Mouse (Mus musculus) hindbrain, postnatal 0 days (tissue): ENCODE measurements around the gene Lyl1. TPM values are rescaled to one million over a fixed set of nuclear protein-coding genes. Genes with fewer than 3 reads are reported as not detected.

Experiments
- ATAC-seq: fragments of 200-750 bp; cut with Nextera tagmentation; 2 replicates; pipeline ENCODE4 v1.8.0; 2017; ENCODE audit warnings: mild to moderate bottlenecking, moderate TSS enrichment, moderate library complexity
- DNase-seq: peaks from one replicate; pipeline ENCODE4 v3.0.0-alpha.2; 2015; ENCODE audit warnings: low spot score
- H3K27ac ChIP-seq: fragments of 300-500 bp; sonication (generic); 2 replicates; pipeline ENCODE4 v1.5.1; 2014; ENCODE audit warnings: mild to moderate bottlenecking
- H3K27me3 ChIP-seq: fragments of 300-500 bp; sonication (generic); 2 replicates; pipeline ENCODE4 v1.6.1; 2014; ENCODE audit warnings: low read length, mixed read lengths; ENCODE audit not compliant: insufficient read depth
- H3K36me3 ChIP-seq: fragments of 300-500 bp; sonication (generic); 2 replicates; pipeline ENCODE4 v1.6.1; 2014; ENCODE audit warnings: low read length, mixed read lengths; ENCODE audit not compliant: insufficient read depth
- H3K4me1 ChIP-seq: fragments of 300-500 bp; sonication (generic); 2 replicates; pipeline ENCODE4 v1.6.1; 2014; ENCODE audit warnings: antibody characterized with exemption, low read length, mixed read lengths; ENCODE audit not compliant: insufficient read depth
- H3K4me2 ChIP-seq: fragments of 300-500 bp; sonication (generic); 2 replicates; pipeline ENCODE4 v1.6.1; 2014; ENCODE audit warnings: low read depth, mild to moderate bottlenecking, low read length, moderate library complexity, mixed read lengths
- H3K4me3 ChIP-seq: fragments of 300-500 bp; sonication (generic); 2 replicates; pipeline ENCODE4 v1.5.1; 2014; ENCODE audit warnings: low read length
- H3K9ac ChIP-seq: fragments of 300-500 bp; sonication (generic); replicated peaks from 2 replicates; pipeline ENCODE4 v1.6.1; 2014; ENCODE audit warnings: mild to moderate bottlenecking, low read length, moderate library complexity, mixed read lengths
- H3K9me3 ChIP-seq: fragments of 300-500 bp; sonication (generic); 2 replicates; pipeline ENCODE4 v1.6.1; 2016; ENCODE audit warnings: low read length, mixed read lengths
- CTCF ChIP-seq: IDR thresholded peaks from 2 replicates; pipeline ENCODE4 v1.5.1; 2016; ENCODE audit warnings: antibody characterized with exemption, control low read depth, low read depth
- WGBS: fragments of 180-500 bp; shearing (Covaris S2); extraction: QIAGEN DNeasy Blood & Tissue Kit; methylation state at CpG from one replicate; pipeline ENCODE4 v1.1.7; 2014; 5-methylcytosine and 5-hydroxymethylcytosine counted together
- polyA plus RNA-seq: library from polyadenylated mRNA; unstranded; fragments of >200 nt; fragmentation: Nextera tagmentation; extraction: Ambion mirVana; gene quantifications from 2 replicates; pipeline ENCODE4 v1.2.1, GENCODE M21; 2015
- total RNA-seq: library from RNA; depleted of rRNA; stranded (reverse); fragments of >200 nt; gene quantifications from 2 replicates; pipeline ENCODE4 v1.2.3, GENCODE M21; 2014

Lyl1 gene
- total and polyA plus RNA-seq, 2 experiments from 2014 or later, result 1.7 to 2.0 TPM

DNA sequence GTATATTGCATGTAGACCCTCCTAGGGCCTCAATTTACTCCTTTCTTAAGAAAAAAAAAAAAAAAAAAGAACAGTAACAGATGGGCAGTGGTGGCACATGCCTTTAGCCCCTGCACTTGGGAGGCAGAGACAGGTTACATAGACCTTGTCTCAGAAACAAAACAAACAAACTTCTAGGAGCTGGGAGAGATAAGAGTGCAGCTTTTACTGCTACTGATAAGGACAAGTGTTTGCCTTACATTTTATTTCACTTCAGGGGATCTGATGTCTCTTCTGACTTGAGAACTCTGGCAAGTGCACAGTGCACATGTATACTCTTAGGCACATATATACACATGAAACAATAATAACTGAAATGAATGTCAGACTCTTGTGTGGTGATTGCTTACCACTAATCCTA, 44.1 kb upstream of the Lyl1 start:
- H3K4me3 ChIP-seq, result no peak overlapping the region
- no peaks in the 10 kb centered on the region for H3K36me3 ChIP-seq
- no peak for TF ChIP-seq CTCF
- peak overlapping the region; percentile 76; the same call in 1 of the 2 replicates for H3K27ac ChIP-seq
- H3K4me2 ChIP-seq, result peak overlapping the region; percentile 53; the same call in 1 of the 2 replicates
- ATAC-seq (no peak), DNase-seq (no peak)
- no peaks in the 10 kb centered on the region for H3K9me3 ChIP-seq
- H3K4me1 ChIP-seq, result peaks cover 6% of the 10 kb centered on the region; the same call in 1 of the 2 replicates
- no peaks in the 10 kb centered on the region for H3K27me3 ChIP-seq
- H3K9ac ChIP-seq, result no peak overlapping the region

DNA sequence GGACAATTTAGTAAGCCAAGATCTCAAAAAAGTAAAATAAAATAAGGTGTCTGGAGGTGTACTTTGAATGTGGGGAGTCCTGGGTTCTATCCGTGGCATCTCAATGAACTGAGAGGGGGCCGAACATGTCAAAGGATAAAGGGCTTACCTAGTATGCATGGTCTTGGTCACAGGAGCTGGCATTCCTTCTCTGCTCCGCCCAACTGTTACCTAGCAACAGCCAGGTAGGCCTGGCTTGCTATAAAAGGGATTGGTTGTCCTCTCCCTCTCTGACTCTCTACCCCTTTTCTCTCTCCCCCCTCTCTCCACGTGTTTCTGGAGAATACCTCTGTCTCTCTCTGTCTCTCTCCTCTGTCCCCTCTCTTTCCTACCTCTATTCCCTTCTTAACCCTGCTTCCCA, 43.6 kb upstream of the Lyl1 start:
- no peak overlapping the region for H3K9ac ChIP-seq
- TF ChIP-seq CTCF, result no peak
- no peak overlapping the region for H3K4me2 ChIP-seq
- H3K36me3 ChIP-seq, result no peaks in the 10 kb centered on the region
- no peaks in the 10 kb centered on the region for H3K9me3 ChIP-seq
- ATAC-seq, result no peak
- H3K4me1 ChIP-seq, result peaks cover 6% of the 10 kb centered on the region; the same call in 1 of the 2 replicates
- no peak overlapping the region for H3K27ac ChIP-seq
- no peaks in the 10 kb centered on the region for H3K27me3 ChIP-seq
- no peak overlapping the region for H3K4me3 ChIP-seq
- 59% methylated on average over 4 of the region's 4 CpGs for WGBS
- DNase-seq, result no peak

DNA sequence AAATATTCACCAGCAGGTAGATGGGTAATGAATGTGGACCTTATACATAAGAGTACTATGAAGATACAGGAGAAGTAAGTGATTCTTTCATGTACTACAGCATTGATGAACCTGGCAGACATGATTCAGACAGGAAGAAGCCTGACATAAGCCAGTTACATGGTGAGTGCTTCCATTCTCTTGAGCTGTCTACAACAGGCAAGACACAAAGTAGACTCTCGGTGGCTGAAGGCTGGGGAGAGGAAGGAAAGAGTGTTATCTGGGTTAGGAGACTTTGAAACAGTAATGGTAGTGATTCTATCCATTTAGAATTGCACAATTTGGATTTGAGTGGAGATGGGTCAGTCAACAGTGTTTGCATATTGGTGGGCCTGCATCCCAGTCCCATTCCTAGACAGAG, 42.3 kb upstream of the Lyl1 start:
- Histone ChIP-seq H3K4me2 (no peak overlapping the region), H3K4me3 (no peak overlapping the region), H3K27ac (no peak overlapping the region), H3K4me1 (peaks cover 6% of the 10 kb centered on the region), H3K36me3 (no peaks in the 10 kb centered on the region), H3K27me3 (no peaks in the 10 kb centered on the region), H3K9ac (no peak overlapping the region), H3K9me3 (no peaks in the 10 kb centered on the region)
- DNase-seq (no peak), ATAC-seq (no peak)
- no peak for TF ChIP-seq CTCF
- 64% methylated on average over 1 of the region's 1 CpGs for WGBS

DNA sequence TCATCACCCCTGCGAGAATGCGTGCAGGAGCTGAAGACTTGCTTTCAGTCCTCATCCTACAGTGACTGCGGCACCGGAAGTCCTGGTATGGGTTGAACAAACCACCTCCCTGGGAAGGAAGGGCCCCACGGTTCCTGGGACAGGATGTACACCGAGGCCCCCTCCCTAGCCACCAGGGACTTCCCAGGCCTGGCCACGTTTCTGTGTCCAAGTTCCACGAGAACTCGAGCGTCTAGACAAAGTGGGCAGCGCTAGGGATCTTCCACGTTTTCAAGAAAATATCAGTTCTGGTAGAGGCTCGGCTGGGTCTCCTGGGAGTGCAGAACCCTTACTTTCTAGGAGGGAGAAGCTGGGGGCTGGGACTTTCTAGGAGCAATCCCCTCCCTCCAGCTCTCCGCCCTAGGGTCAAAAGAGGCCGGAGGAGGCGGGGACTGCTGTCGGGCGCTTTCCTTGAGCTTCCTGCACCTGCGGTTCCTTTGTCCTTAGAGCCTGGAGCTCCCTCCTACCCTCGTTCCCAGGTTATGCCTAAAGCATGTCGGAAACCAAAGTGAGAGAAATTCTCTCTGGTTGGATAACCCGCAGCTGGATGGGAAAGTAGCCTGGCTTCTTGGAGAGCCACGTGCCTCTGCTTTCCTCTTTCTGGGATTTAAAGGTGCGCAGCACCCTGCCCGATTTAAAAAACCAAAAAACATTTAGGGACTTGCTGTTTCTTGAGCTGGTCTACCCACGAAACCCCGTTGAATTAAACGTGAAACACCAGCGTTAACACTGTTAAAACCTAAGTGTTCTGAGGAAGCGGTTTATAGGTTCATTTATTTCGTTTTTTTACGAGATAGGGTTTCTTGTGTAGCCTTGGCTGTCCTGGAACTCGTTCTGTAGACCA, 41.1 kb upstream of the Lyl1 start:
- peak overlapping the region; percentile 67 for H3K4me3 ChIP-seq
- peak overlapping the region; percentile 85; the same call in 1 of the 2 replicates for H3K27ac ChIP-seq
- H3K36me3 ChIP-seq, result no peaks in the 10 kb centered on the region
- peaks cover 6% of the 10 kb centered on the region for H3K4me1 ChIP-seq
- no peaks in the 10 kb centered on the region for H3K9me3 ChIP-seq
- no peak for TF ChIP-seq CTCF
- no peaks in the 10 kb centered on the region for H3K27me3 ChIP-seq
- ATAC-seq, result no peak
- peak overlapping the region; percentile 67; the same call in 1 of the 2 replicates for H3K9ac ChIP-seq
- peak; percentile 28 for DNase-seq
- peak overlapping the region; percentile 67 for H3K4me2 ChIP-seq
- WGBS, result 6% methylated on average over 33 of the region's 33 CpGs

DNA sequence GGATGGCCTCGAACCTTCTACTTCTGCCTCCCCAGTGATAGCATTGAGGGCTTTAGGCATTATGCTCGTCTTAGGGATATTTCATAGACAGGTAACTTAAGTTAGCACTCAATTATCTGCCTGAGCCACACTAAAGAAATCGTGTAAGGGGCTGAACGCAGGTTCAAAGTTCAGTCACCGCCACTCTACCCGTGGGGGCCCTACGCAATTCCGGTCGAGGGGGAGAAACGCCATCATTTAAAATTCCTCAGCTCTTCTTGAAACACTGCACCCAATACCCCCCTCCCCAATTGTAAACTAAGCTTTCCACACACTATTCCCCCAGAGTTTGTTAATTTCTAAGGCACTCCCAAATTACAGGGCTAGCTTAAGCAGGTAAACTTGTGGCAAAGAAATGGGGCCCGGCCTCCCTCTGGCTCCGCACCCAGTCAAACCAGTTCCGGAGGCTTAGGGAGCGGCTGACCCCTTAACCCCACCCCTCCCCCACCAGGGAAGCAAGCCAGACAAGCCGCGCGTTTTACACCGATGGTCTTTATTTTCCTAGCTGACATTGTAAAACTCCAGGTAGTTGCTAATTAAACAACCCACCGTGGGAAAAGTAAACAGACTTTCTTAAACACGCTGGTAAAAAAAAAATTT, 40.3 kb upstream of the Lyl1 start:
- H3K4me2 ChIP-seq, result peak overlapping the region; percentile 67
- peak overlapping the region; percentile 67 for H3K4me3 ChIP-seq
- H3K27me3 ChIP-seq, result no peaks in the 10 kb centered on the region
- no peak for TF ChIP-seq CTCF
- no peaks in the 10 kb centered on the region for H3K9me3 ChIP-seq
- WGBS, result 5% methylated on average over 20 of the region's 20 CpGs
- H3K9ac ChIP-seq, result peak overlapping the region; percentile 67
- ATAC-seq, result no peak
- H3K36me3 ChIP-seq, result no peaks in the 10 kb centered on the region
- H3K4me1 ChIP-seq, result peaks cover 6% of the 10 kb centered on the region
- no peak for DNase-seq
- H3K27ac ChIP-seq, result peak overlapping the region; percentile 85; the same call in 1 of the 2 replicates

DNA sequence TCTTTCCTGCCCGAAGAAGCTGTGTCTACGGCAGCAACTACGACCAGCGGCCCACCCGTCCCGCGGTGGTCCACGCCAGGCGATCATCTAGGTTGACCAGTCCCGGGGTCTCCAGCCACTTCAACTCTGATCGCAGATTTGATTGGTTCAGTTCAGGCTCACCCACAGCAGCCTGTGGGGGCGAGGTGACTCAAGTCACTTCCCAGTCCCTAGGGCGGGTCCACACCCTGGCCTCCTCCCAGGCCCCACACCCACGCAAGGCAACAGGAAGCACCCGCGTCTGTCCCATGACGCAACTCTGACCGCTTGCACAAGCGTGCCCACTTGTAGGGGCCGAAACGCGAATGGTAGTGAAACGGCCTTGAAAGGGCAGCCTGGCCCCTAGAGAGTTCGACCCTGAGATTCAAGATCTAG, 39.8 kb upstream of the Lyl1 start:
- Histone ChIP-seq H3K4me1 (peaks cover 10% of the 10 kb centered on the region), H3K9me3 (no peaks in the 10 kb centered on the region), H3K27me3 (no peaks in the 10 kb centered on the region), H3K4me2 (peak overlapping the region; percentile 67), H3K4me3 (peak overlapping the region; percentile 67), H3K27ac (peak overlapping the region; percentile 85), H3K36me3 (no peaks in the 10 kb centered on the region), H3K9ac (peak overlapping the region; percentile 67)
- ATAC-seq (no peak), DNase-seq (peak; percentile 50)
- WGBS, result under 1% methylated on average over 24 of the region's 24 CpGs
- TF ChIP-seq CTCF, result no peak
